Mouse (Mus musculus) C2C12 (cell line): ENCODE measurements around the gene Znrd1.

Source experiments
- CTCF ChIP-seq: IDR thresholded peaks from one replicate; pipeline ENCODE4 v1.5.1; 2011; ENCODE audit not compliant: control insufficient read depth, insufficient read depth, insufficient read length
- FOSL1 ChIP-seq: IDR thresholded peaks from one replicate; pipeline ENCODE4 v1.8.0; 2011; ENCODE audit warnings: mild to moderate bottlenecking, low read length; ENCODE audit not compliant: poor library complexity, insufficient read depth, severe bottlenecking
- MAX ChIP-seq: IDR thresholded peaks from one replicate; pipeline ENCODE4 v1.6.1; 2011; ENCODE audit warnings: mild to moderate bottlenecking, control low read depth
- MYOD1 ChIP-seq: IDR thresholded peaks from one replicate; pipeline ENCODE4 v1.6.1; 2011; ENCODE audit warnings: low read depth; ENCODE audit not compliant: control insufficient read depth, insufficient read length
- MYOG ChIP-seq: IDR thresholded peaks from one replicate; pipeline ENCODE4 v1.6.1; 2011; ENCODE audit not compliant: control insufficient read depth, insufficient read length; ENCODE audit errors: extremely low read depth
- USF1 ChIP-seq: IDR thresholded peaks from one replicate; pipeline ENCODE4 v1.6.1; 2011; ENCODE audit warnings: low read depth, mild to moderate bottlenecking, control low read depth, moderate library complexity

DNA sequence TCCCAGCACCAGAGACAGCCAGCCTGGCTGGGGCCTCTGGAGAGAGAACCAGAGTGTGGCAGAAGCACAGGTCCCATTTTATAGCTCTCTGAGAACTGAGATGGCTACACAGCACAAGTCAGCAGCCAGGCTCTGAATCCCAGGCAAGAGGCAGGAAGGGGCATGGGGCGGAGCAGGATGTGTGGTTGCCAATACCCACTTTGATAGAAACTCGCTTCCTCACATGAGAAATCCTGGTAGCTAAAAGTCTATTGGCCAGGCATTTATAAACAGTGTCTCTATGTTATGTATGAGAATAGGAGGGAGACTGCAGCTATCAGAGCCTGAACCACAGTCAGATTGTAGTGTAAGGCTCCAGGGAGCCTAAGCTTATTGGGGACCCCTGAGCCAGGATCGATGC is 14.4 kb upstream of the Znrd1 start:
- TF ChIP-seq CTCF = no peak
- no peak for TF ChIP-seq MAX
- TF ChIP-seq USF1 = no peak
- no peak for TF ChIP-seq MYOG
- no peak for TF ChIP-seq FOSL1
- no peak for TF ChIP-seq MYOD1
